Mouse (Mus musculus) cerebellum, adult 2 months (tissue): ENCODE measurements at regions not wholly inside any gene's neighbourhood (a gene's known extent, or its start where the extent isn't known, plus 50 kb on each side); places are given as distances from the start of the nearest gene placed in this dataset.

Source experiments
- CTCF ChIP-seq: fragments of 200-500 bp; IDR thresholded peaks from 2 replicates; pipeline ENCODE4 v1.5.1; 2011; ENCODE audit warnings: low read depth, mild to moderate bottlenecking, control low read depth, low read length, moderate library complexity, borderline replicate concordance; ENCODE audit not compliant: insufficient read depth
- POLR2A ChIP-seq: fragments of 200-500 bp; IDR thresholded peaks from 2 replicates; pipeline ENCODE4 v1.6.1; 2011; ENCODE audit warnings: low read length, control low read depth, borderline replicate concordance; ENCODE audit not compliant: insufficient read depth

DNA sequence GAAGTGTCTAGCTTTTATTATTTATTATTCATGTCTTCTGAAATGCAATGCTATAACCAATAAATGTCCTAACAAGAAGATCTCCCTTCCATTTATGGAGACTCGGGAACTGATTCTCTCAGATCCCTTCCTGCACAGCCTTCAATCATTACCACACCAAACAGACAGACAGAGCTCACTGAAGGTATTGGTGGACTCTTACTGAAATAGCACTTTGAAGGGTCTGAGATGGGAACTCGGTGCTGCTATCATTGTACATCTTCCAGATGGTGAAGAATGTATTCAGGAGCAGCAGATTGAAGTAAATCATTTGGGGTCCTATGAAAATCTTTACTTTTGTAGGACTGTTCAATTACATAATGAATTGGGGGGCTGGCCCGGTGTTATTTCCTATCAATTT is 183.6 kb downstream of the Moxd1 start:
- TF ChIP-seq POLR2A (no peak), CTCF (no peak)
